Mouse (Mus musculus): ENCODE measurements around the gene Grin3a.

The Grin3a gene

DNA sequence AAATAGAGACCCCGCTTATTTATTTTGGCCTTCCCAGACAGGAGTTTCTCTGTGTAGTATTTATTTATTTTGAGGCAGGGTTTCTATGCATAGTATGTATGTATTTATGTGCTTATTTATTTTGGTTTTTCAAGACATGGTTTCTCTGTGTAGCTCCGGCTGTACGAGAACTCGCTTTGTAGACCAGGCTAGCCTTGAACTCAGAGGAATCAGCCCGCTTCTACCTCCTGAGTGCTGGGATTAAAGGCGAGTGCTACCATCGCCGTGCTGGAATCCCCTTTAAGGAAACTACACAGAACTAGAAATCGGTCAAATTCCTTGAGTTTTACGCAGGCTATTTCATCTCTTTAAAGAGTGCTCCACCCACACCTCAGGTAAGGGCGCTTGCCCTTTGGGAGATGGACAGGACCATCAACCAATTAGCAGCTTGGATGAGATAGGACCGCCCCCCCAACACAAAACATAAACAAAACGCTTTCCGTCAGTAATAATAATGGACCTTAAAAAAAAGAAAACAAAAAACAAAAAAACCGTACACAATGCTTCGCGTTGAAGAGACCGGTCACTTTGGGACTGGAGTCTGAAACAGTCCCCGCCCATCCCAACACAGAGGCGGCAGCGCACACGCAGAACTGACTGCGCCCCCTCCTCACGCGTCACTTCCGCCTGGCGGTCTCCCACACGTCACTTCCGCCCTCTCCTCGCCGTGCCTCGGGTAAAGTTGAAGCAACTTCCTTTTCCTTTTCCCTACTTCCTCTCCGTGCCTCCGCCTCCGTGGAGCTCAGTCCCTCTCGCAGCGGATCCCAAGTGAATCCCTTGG is 214.0 kb downstream of the Grin3a start, which contains the start of gene Rnf20:
Gene Rnf20, plus strand, starts transcription at position 688 of the 820 bp plus-strand sequence.
- TF ChIP-seq GATA4 (IDR thresholded peaks at IDR 0.05; ENCODE audit: insufficient replicate concordance, low read length): no peak

DNA sequence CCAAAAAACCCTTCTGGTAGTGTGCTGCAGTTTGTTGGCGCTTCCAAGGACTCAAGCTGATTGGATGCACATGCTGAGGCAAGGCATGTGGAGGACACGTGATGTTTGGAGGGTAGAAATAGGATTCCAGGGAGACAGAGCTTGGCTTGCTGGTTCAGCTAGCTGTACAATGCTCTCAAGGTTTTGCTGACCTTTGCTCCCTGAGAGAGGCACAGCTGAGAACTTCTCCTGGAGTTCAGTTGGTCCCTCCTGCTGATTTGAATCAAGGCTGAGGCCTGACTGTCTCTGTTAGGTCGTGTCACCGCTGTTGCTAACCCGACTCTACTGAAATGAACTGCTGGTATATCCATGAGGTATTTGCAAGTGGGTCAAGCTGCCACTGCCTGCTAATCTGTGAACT is 216.6 kb downstream of the Grin3a start:
- TF ChIP-seq GATA4 (IDR thresholded peaks at IDR 0.05; ENCODE audit: insufficient replicate concordance, low read length): no peak

- TF ChIP-seq GATA4 (IDR thresholded peaks at IDR 0.05; ENCODE audit: insufficient replicate concordance, low read length): no peak
Observed at GRCm38 (mm10) chr4:49626973-49627372, 218.6 kb downstream of the Grin3a start.

DNA sequence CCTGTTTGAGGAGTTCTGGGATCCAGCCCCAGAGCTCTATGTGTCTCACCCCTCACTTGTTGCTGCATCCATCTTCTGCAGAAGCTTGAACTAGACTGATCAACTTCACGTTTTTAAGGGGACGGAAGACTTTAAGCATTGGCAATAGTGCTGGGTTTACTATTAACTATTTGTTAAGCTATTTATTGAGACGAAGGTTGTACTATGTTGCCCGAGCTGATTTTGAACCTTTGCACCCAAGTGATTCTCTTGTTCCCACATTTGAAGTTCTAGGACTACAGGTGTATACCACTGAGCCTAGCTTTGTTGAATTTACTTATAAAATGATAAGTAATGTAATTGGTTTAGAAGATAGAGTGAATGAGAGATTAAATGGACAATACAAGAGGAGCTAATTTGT is 221.6 kb downstream of the Grin3a start:
- no peak for TF ChIP-seq GATA4 (IDR thresholded peaks at IDR 0.05; ENCODE audit: insufficient replicate concordance, low read length)

GRCm38 (mm10) chr4:49622272-49622671 is 223.3 kb downstream of the Grin3a start:
- no peak for TF ChIP-seq GATA4 (IDR thresholded peaks at IDR 0.05; ENCODE audit: insufficient replicate concordance, low read length)

- no peak for TF ChIP-seq GATA4 (IDR thresholded peaks at IDR 0.05; ENCODE audit: insufficient replicate concordance, low read length)
Observed at GRCm38 (mm10) chr4:49616924-49617323, 228.6 kb downstream of the Grin3a start.

All from liver, adult (tissue).